Mouse (Mus musculus) liver, embryonic 14.5 days (tissue): ENCODE results near the gene Gm21985. TPM values are rescaled to one million over a fixed set of nuclear protein-coding genes. Genes with fewer than 3 reads are reported as not detected.

ENCODE experiments used
- ATAC-seq: fragments of 200-750 bp; cut with Nextera tagmentation; 2 replicates; pipeline ENCODE4 v1.8.0; 2017; ENCODE audit warnings: moderate number of reproducible peaks, mild to moderate bottlenecking, moderate library complexity; ENCODE audit not compliant: insufficient read depth
- DNase-seq, 3 experiments: peaks; one replicate each; pipeline ENCODE4 v3.0.0-alpha.2; 2012 to 2013; ENCODE audit warnings: low read depth in 3 of 3, low spot score in 3 of 3
- H3K27ac ChIP-seq: fragments of 300-500 bp; sonication (generic); 2 replicates; pipeline ENCODE4 v1.5.1; 2014; ENCODE audit warnings: moderate library complexity, mild to moderate bottlenecking, control low read depth, inconsistent platforms
- H3K27me3 ChIP-seq: fragments of 300-500 bp; sonication (generic); 2 replicates; pipeline ENCODE4 v1.6.1; 2014; ENCODE audit warnings: mild to moderate bottlenecking, low read length, moderate library complexity; ENCODE audit not compliant: control insufficient read depth, insufficient read depth
- H3K36me3 ChIP-seq: fragments of 300-500 bp; sonication (generic); replicated peaks from 2 replicates; pipeline ENCODE4 v1.6.1; 2014; ENCODE audit warnings: low read depth; ENCODE audit not compliant: control insufficient read depth, insufficient read depth
- H3K4me1 ChIP-seq, 2 experiments: fragments of 200-500 bp in 1 of 2; fragments of 300-500 bp in 1 of 2; sonication (generic) in 1 of 2; replicated peaks; 2 replicates each; pipeline ENCODE4 v1.6.1; 2012 to 2014; ENCODE audit warnings: antibody characterized with exemption in 1 of 2, inconsistent platforms in 1 of 2, low read length in 1 of 2; ENCODE audit not compliant: control insufficient read depth in 2 of 2, insufficient read depth in 2 of 2
- H3K4me2 ChIP-seq: fragments of 300-500 bp; sonication (generic); 2 replicates; pipeline ENCODE4 v1.6.1; 2014; ENCODE audit warnings: low read depth, mild to moderate bottlenecking, control low read depth, moderate library complexity
- H3K4me3 ChIP-seq, 2 experiments: fragments of 200-500 bp in 1 of 2; fragments of 300-500 bp in 1 of 2; sonication (generic) in 1 of 2; 2 replicates each; pipeline ENCODE4 v1.5.1; 2012 to 2014; ENCODE audit warnings: low read depth in 2 of 2, low read length in 2 of 2, mild to moderate bottlenecking in 2 of 2, control low read depth in 1 of 2, inconsistent platforms in 1 of 2, moderate library complexity in 1 of 2; ENCODE audit not compliant: insufficient read depth in 1 of 2
- H3K9ac ChIP-seq: fragments of 300-500 bp; sonication (generic); replicated peaks from 2 replicates; pipeline ENCODE4 v1.6.1; 2014; ENCODE audit warnings: mild to moderate bottlenecking, control low read depth, moderate library complexity
- H3K9me3 ChIP-seq: fragments of 300-500 bp; sonication (generic); 2 replicates; pipeline ENCODE4 v1.6.1; 2016; ENCODE audit warnings: low read length, mixed read lengths; ENCODE audit not compliant: control insufficient read depth
- CTCF ChIP-seq: IDR thresholded peaks from 2 replicates; pipeline ENCODE4 v1.5.1; 2016; ENCODE audit warnings: antibody characterized with exemption, low read depth, control low read depth
- EP300 ChIP-seq: IDR thresholded peaks from 2 replicates; pipeline ENCODE4 v1.6.1; 2016; ENCODE audit warnings: antibody characterized with exemption, low read depth
- WGBS: fragments of 180-500 bp; shearing (Covaris S2); extraction: QIAGEN DNeasy Blood & Tissue Kit; methylation state at CpG from one replicate; pipeline ENCODE4 v1.1.7; 2014; ENCODE audit not compliant: insufficient replicate concordance; 5-methylcytosine and 5-hydroxymethylcytosine counted together
- polyA plus RNA-seq, 2 experiments: library from polyadenylated mRNA; depleted of rRNA in 1 of 2; stranded (reverse) in 1 of 2; unstranded in 1 of 2; fragments of >200 nt; fragmentation: Nextera tagmentation in 1 of 2; extraction: Ambion mirVana in 1 of 2; gene quantifications; 2 replicates each; pipeline versions ENCODE4 v1.2.1 to v1.2.3; 2012 to 2014

Gm21985 gene
- polyA plus RNA-seq, 2 experiments: not detected

GRCm38 (mm10) chr2:112381219-112381618 lies 115.1 kb downstream of the Gm21985 start:
- no peaks in the 10 kb centered on the region for H3K9me3 ChIP-seq
- DNase-seq (no peak), ATAC-seq (no peak)
- no peaks in the 10 kb centered on the region for H3K36me3 ChIP-seq
- peaks cover 9 to 11% of the 10 kb centered on the region in 2 experiments for H3K4me1 ChIP-seq
- H3K27ac ChIP-seq: no peak overlapping the region
- H3K9ac ChIP-seq: no peak overlapping the region
- WGBS: 94% methylated on average over 1 of the region's 1 CpGs
- H3K4me3 ChIP-seq: no peak overlapping the region
- no peaks in the 10 kb centered on the region for H3K27me3 ChIP-seq
- H3K4me2 ChIP-seq: peak overlapping the region; percentile 95
- TF ChIP-seq CTCF (no peak), EP300 (no peak)

GRCm38 (mm10) chr2:112390843-112391242 lies 124.7 kb downstream of the Gm21985 start:
- Histone ChIP-seq H3K9me3 (no peaks in the 10 kb centered on the region), H3K9ac (no peak overlapping the region), H3K4me2 (no peak overlapping the region), H3K4me3 (no peak overlapping the region), H3K36me3 (no peaks in the 10 kb centered on the region), H3K4me1 (peaks cover 0 to 2% of the 10 kb centered on the region in 2 experiments; a peak in 1 of 4 replicates), H3K27me3 (no peaks in the 10 kb centered on the region), H3K27ac (no peak overlapping the region)
- ATAC-seq (no peak), DNase-seq (no peak)
- TF ChIP-seq EP300: no peak
- TF ChIP-seq CTCF: no peak
- WGBS: 80% methylated on average over 5 of the region's 5 CpGs

- Histone ChIP-seq H3K4me1 (peaks cover 2 to 5% of the 10 kb centered on the region in 2 experiments), H3K27me3 (no peaks in the 10 kb centered on the region), H3K4me3 (no peak overlapping the region), H3K36me3 (no peaks in the 10 kb centered on the region), H3K4me2 (no peak overlapping the region), H3K9ac (no peak overlapping the region), H3K9me3 (no peaks in the 10 kb centered on the region), H3K27ac (no peak overlapping the region)
- TF ChIP-seq CTCF: no peak
- TF ChIP-seq EP300: no peak
- ATAC-seq (no peak), DNase-seq (no peak)
- 75% methylated on average over 4 of the region's 4 CpGs for WGBS
These were observed 125.4 kb downstream of the Gm21985 start for GRCm38 (mm10) chr2:112391346-112392000.

- Histone ChIP-seq H3K4me1 (peaks cover 4 to 7% of the 10 kb centered on the region in 2 experiments), H3K27ac (no peak overlapping the region), H3K36me3 (no peaks in the 10 kb centered on the region), H3K4me3 (no peak overlapping the region), H3K9me3 (no peaks in the 10 kb centered on the region), H3K27me3 (no peaks in the 10 kb centered on the region), H3K4me2 (no peak overlapping the region), H3K9ac (no peak overlapping the region)
- DNase-seq (no peak), ATAC-seq (no peak)
- TF ChIP-seq CTCF (no peak), EP300 (no peak)
- 15% methylated on average over 1 of the region's 1 CpGs for WGBS
These were observed 126.6 kb downstream of the Gm21985 start for GRCm38 (mm10) chr2:112392689-112393088.

GRCm38 (mm10) chr2:112393958-112394357 lies 127.8 kb downstream of the Gm21985 start:
- H3K9ac ChIP-seq: no peak overlapping the region
- no peaks in the 10 kb centered on the region for H3K9me3 ChIP-seq
- peaks cover 4 to 7% of the 10 kb centered on the region in 2 experiments for H3K4me1 ChIP-seq
- DNase-seq (no peak), ATAC-seq (no peak)
- no peaks in the 10 kb centered on the region for H3K36me3 ChIP-seq
- H3K27me3 ChIP-seq: no peaks in the 10 kb centered on the region
- H3K4me3 ChIP-seq: no peak overlapping the region
- no peak overlapping the region for H3K4me2 ChIP-seq
- TF ChIP-seq EP300 (no peak), CTCF (no peak)
- H3K27ac ChIP-seq: no peak overlapping the region
